Mouse (Mus musculus) lung, postnatal 0 days (tissue): ENCODE data around the gene Rnf43. TPM values are rescaled to one million over a fixed set of nuclear protein-coding genes. Genes with fewer than 3 reads are reported as not detected.

Experiments used
- ATAC-seq: fragments of 200-750 bp; cut with Nextera tagmentation; 2 replicates; pipeline ENCODE4 v1.8.0; 2017; ENCODE audit warnings: moderate library complexity
- DNase-seq: peaks from one replicate; pipeline ENCODE4 v3.0.0-alpha.2; 2016; ENCODE audit warnings: low spot score
- H3K27ac ChIP-seq: fragments of 300-500 bp; sonication (generic); 2 replicates; pipeline ENCODE4 v1.5.1; 2014; ENCODE audit warnings: antibody characterized with exemption, mild to moderate bottlenecking, low read length, mixed read lengths
- H3K27me3 ChIP-seq: fragments of 300-500 bp; sonication (generic); replicated peaks from 2 replicates; pipeline ENCODE4 v1.6.1; 2014; ENCODE audit warnings: low read length, mixed read lengths; ENCODE audit not compliant: insufficient read depth
- H3K36me3 ChIP-seq: fragments of 300-500 bp; sonication (generic); 2 replicates; pipeline ENCODE4 v1.6.1; 2014; ENCODE audit warnings: low read length, mixed read lengths; ENCODE audit not compliant: insufficient read depth
- H3K4me1 ChIP-seq: fragments of 300-500 bp; sonication (generic); 2 replicates; pipeline ENCODE4 v1.6.1; 2014; ENCODE audit warnings: antibody characterized with exemption, low read depth, low read length, mixed read lengths; ENCODE audit not compliant: insufficient read depth
- H3K4me2 ChIP-seq: fragments of 300-500 bp; sonication (generic); replicated peaks from 2 replicates; pipeline ENCODE4 v1.6.1; 2014; ENCODE audit warnings: low read depth, mild to moderate bottlenecking, low read length, moderate library complexity, mixed read lengths
- H3K4me3 ChIP-seq: fragments of 300-500 bp; sonication (generic); 2 replicates; pipeline ENCODE4 v1.5.1; 2014; ENCODE audit warnings: low read depth, low read length
- H3K9ac ChIP-seq: fragments of 300-500 bp; sonication (generic); replicated peaks from 2 replicates; pipeline ENCODE4 v1.6.1; 2014; ENCODE audit warnings: low read depth, mild to moderate bottlenecking
- H3K9me3 ChIP-seq: fragments of 300-500 bp; sonication (generic); 2 replicates; pipeline ENCODE4 v1.6.1; 2016; ENCODE audit warnings: low read length, mixed read lengths
- CTCF ChIP-seq: IDR thresholded peaks from 2 replicates; pipeline ENCODE4 v1.5.1; 2016; ENCODE audit warnings: antibody characterized with exemption, mild to moderate bottlenecking
- EP300 ChIP-seq: IDR thresholded peaks from 2 replicates; pipeline ENCODE4 v1.6.1; 2016; ENCODE audit warnings: antibody characterized with exemption, mild to moderate bottlenecking, control low read depth
- WGBS: fragments of 180-500 bp; shearing (Covaris S2); extraction: QIAGEN DNeasy Blood & Tissue Kit; methylation state at CpG from one replicate; pipeline ENCODE4 v1.1.7; 2014; 5-methylcytosine and 5-hydroxymethylcytosine counted together
- polyA plus RNA-seq: library from polyadenylated mRNA; unstranded; fragments of >200 nt; fragmentation: Nextera tagmentation; extraction: Ambion mirVana; gene quantifications from 2 replicates; pipeline ENCODE4 v1.2.1, GENCODE M21; 2015

Gene Rnf43
- 4.6 and 6.6 TPM in 2 replicates for polyA plus RNA-seq

GRCm38 (mm10) chr11:87662407-87662806, at the start of gene Rnf43:
Rnf43 (plus strand) TSS chr11:87662722.
- Histone ChIP-seq H3K36me3 (no peaks in the 10 kb centered on the region), H3K9me3 (no peaks in the 10 kb centered on the region), H3K4me1 (no peaks in the 10 kb centered on the region), H3K27me3 (no peaks in the 10 kb centered on the region), H3K4me3 (peak within 1 kb of the TSS; percentile 42), H3K9ac (peak within 1 kb of the TSS; percentile 43), H3K4me2 (peak within 1 kb of the TSS; percentile 54), H3K27ac (peak within 1 kb of the TSS; percentile 76)
- TF ChIP-seq CTCF (peak; percentile 92), EP300 (0 out of 2 replicates have a peak, but pooled peaks have one; percentile 17)
- DNase-seq (peak; percentile 95), ATAC-seq (peak; percentile 96)
- 2% methylated on average over 8 of the region's 8 CpGs for WGBS

GRCm38 (mm10) chr11:87613972-87614371, 48.5 kb upstream of the Rnf43 start:
- Histone ChIP-seq H3K4me1 (no peaks in the 10 kb centered on the region), H3K9me3 (no peaks in the 10 kb centered on the region), H3K36me3 (peaks cover 51% of the 10 kb centered on the region), H3K9ac (no peak overlapping the region), H3K4me2 (no peak overlapping the region), H3K4me3 (no peak overlapping the region), H3K27me3 (no peaks in the 10 kb centered on the region), H3K27ac (no peak overlapping the region)
- ATAC-seq (no peak), DNase-seq (no peak)
- TF ChIP-seq CTCF (no peak), EP300 (no peak)
- 86% methylated on average over 7 of the region's 7 CpGs for WGBS

GRCm38 (mm10) chr11:87615551-87615950, 47.0 kb upstream of the Rnf43 start:
- no peaks in the 10 kb centered on the region for H3K9me3 ChIP-seq
- WGBS, result 93% methylated on average over 5 of the region's 5 CpGs
- H3K4me1 ChIP-seq, result no peaks in the 10 kb centered on the region
- no peak overlapping the region for H3K9ac ChIP-seq
- no peak overlapping the region for H3K4me3 ChIP-seq
- TF ChIP-seq CTCF, result no peak
- TF ChIP-seq EP300, result no peak
- peaks cover 49% of the 10 kb centered on the region for H3K36me3 ChIP-seq
- DNase-seq, result no peak
- H3K4me2 ChIP-seq, result no peak overlapping the region
- ATAC-seq, result no peak
- H3K27me3 ChIP-seq, result no peaks in the 10 kb centered on the region
- H3K27ac ChIP-seq, result no peak overlapping the region

GRCm38 (mm10) chr11:87615952-87616351, 46.6 kb upstream of the Rnf43 start:
- Histone ChIP-seq H3K4me3 (no peak overlapping the region), H3K27ac (no peak overlapping the region), H3K27me3 (no peaks in the 10 kb centered on the region), H3K9me3 (no peaks in the 10 kb centered on the region), H3K9ac (no peak overlapping the region), H3K4me1 (no peaks in the 10 kb centered on the region), H3K36me3 (peaks cover 45% of the 10 kb centered on the region), H3K4me2 (no peak overlapping the region)
- no peak for ATAC-seq
- no peak for DNase-seq
- 91% methylated on average over 2 of the region's 2 CpGs for WGBS
- TF ChIP-seq CTCF (no peak), EP300 (no peak)

- H3K4me1 ChIP-seq, result no peaks in the 10 kb centered on the region
- H3K36me3 ChIP-seq, result peaks cover 36% of the 10 kb centered on the region
- ATAC-seq (peak; percentile 6; the same call in 1 of the 2 replicates), DNase-seq (no peak)
- H3K9ac ChIP-seq, result no peak within 1 kb of the TSS
- TF ChIP-seq CTCF (no peak), EP300 (no peak)
- 91% methylated on average over 49 of the region's 69 CpGs for WGBS
- H3K9me3 ChIP-seq, result no peaks in the 10 kb centered on the region
- no peaks in the 10 kb centered on the region for H3K27me3 ChIP-seq
- no peak within 1 kb of the TSS for H3K27ac ChIP-seq
- no peak within 1 kb of the TSS for H3K4me2 ChIP-seq
- H3K4me3 ChIP-seq, result no peak within 1 kb of the TSS
Measured at GRCm38 (mm10) chr11:87616790-87617474, 45.6 kb upstream of the Rnf43 start, which contains the start of gene Hsf5. Hsf5 (plus strand) TSS chr11:87617164.

GRCm38 (mm10) chr11:87617606-87618005, 44.9 kb upstream of the Rnf43 start:
- no peaks in the 10 kb centered on the region for H3K27me3 ChIP-seq
- 95% methylated on average over 19 of the region's 32 CpGs for WGBS
- H3K4me3 ChIP-seq, result no peak overlapping the region
- ATAC-seq, result no peak
- no peak overlapping the region for H3K4me2 ChIP-seq
- DNase-seq, result no peak
- H3K9ac ChIP-seq, result no peak overlapping the region
- H3K27ac ChIP-seq, result no peak overlapping the region
- H3K4me1 ChIP-seq, result no peaks in the 10 kb centered on the region
- no peaks in the 10 kb centered on the region for H3K9me3 ChIP-seq
- H3K36me3 ChIP-seq, result peaks cover 34% of the 10 kb centered on the region
- no peak for TF ChIP-seq CTCF
- no peak for TF ChIP-seq EP300
